Mouse (Mus musculus): ENCODE results near the gene Epb41l3. TPM values are rescaled to one million over a fixed set of nuclear protein-coding genes. Genes with fewer than 3 reads are reported as not detected.

The Epb41l3 gene
- total and polyA plus RNA-seq, 2 experiments from 2014 or later: 41.9 to 53.7 TPM

DNA sequence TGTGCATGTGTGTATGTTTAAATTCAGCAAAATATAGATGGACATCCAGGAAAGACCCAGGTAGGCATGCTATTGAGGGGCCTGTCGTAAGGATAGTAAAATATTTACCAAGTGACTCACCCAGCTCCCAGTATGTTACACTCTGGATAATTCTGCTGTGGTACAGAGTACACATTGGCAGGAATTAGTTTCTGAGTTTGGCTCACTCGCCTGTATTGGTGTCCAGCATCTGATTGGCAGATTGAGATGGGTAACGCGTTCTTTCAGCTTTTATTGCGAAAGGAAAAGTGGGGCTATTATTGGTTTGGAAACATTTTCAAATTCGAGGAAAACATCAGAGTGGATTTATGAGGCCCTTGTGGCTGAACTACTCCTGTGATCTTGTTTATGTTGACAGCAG is 145.9 kb downstream of the Epb41l3 start:
- DNase-seq (ENCODE audit: low spot score): no peak
- no peak for ATAC-seq (ENCODE audit: insufficient read depth, low read depth)
- no peaks in the 10 kb centered on the region for H3K36me3 ChIP-seq (replicated peaks; ENCODE audit: control insufficient read depth, insufficient read depth, low read length)

DNA sequence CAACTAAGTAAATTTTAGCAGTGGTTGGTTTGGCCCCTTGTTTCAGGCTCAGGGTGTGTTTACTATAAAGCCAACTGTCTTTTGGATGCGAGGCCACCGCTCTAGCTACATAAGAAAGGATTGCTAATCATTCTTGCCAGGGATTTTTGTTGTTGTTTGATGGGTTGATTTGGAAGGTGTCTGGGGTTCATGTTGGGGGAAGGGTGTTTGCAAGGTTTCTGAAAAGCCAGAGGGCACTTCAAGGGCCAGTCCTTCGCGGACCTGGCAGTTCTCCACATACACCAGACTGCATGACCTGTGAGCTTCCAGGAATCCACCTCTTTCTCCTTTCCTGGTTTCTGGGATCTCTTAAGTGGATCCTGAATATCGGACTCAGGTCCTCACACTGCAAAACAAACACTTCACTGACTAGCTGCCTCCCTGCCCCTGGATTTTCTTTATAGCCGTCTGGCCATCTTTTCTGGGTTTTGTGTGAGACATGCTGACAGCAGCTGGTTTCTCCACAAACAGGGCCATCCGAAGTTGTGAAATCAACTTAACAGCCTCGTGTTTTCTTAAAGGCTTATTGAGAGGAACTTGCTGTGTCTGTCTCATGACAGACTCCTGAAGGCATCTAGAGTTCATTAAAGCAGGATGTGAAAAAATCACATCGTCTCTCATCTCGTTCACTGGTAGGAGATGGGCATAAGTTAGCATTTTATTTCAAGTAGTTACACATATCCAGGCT is 146.6 kb downstream of the Epb41l3 start:
- H3K4me2 ChIP-seq (ENCODE audit: low read depth, low read length): no peak overlapping the region
- no peak for TF ChIP-seq CTCF (IDR thresholded peaks at IDR 0.05; ENCODE audit: low read depth)
- TF ChIP-seq EP300 (IDR thresholded peaks at IDR 0.05; ENCODE audit: low read depth): no peak
- no peak overlapping the region for H3K4me3 ChIP-seq (ENCODE audit: low read depth, low read length)
- no peak for ATAC-seq (ENCODE audit: insufficient read depth, low read depth)
- 32% methylated on average over 10 of the region's 10 CpGs for WGBS
- H3K9ac ChIP-seq (replicated peaks; ENCODE audit: low read depth, low read length): no peak overlapping the region
- DNase-seq (ENCODE audit: low spot score): peak; percentile 36
- H3K36me3 ChIP-seq (replicated peaks; ENCODE audit: control insufficient read depth, insufficient read depth, low read length): no peaks in the 10 kb centered on the region
- H3K4me1 ChIP-seq (ENCODE audit: control insufficient read depth, insufficient read depth): peaks cover 15% of the 10 kb centered on the region
- peak overlapping the region; percentile 28 for H3K27ac ChIP-seq (ENCODE audit: low read depth)
- H3K9me3 ChIP-seq (replicated peaks; ENCODE audit: control insufficient read depth, low read length): no peaks in the 10 kb centered on the region
- no peaks in the 10 kb centered on the region for H3K27me3 ChIP-seq (ENCODE audit: control insufficient read depth, insufficient read depth, low read length)

More for the DNA sequence above, 145.9 kb downstream of the Epb41l3 start:
- no peaks in the 10 kb centered on the region for H3K27me3 ChIP-seq (ENCODE audit: control insufficient read depth, insufficient read depth, low read length)
- H3K4me1 ChIP-seq (ENCODE audit: control insufficient read depth, insufficient read depth): peaks cover 10% of the 10 kb centered on the region
- no peak overlapping the region for H3K4me2 ChIP-seq (ENCODE audit: low read depth, low read length)
- H3K9me3 ChIP-seq (replicated peaks; ENCODE audit: control insufficient read depth, low read length): no peaks in the 10 kb centered on the region
- H3K9ac ChIP-seq (replicated peaks; ENCODE audit: low read depth, low read length): no peak overlapping the region
- TF ChIP-seq CTCF (IDR thresholded peaks at IDR 0.05; ENCODE audit: low read depth): no peak
- 72% methylated on average over 6 of the region's 6 CpGs for WGBS
- no peak overlapping the region for H3K27ac ChIP-seq (ENCODE audit: low read depth)
- no peak overlapping the region for H3K4me3 ChIP-seq (ENCODE audit: low read depth, low read length)

DNA sequence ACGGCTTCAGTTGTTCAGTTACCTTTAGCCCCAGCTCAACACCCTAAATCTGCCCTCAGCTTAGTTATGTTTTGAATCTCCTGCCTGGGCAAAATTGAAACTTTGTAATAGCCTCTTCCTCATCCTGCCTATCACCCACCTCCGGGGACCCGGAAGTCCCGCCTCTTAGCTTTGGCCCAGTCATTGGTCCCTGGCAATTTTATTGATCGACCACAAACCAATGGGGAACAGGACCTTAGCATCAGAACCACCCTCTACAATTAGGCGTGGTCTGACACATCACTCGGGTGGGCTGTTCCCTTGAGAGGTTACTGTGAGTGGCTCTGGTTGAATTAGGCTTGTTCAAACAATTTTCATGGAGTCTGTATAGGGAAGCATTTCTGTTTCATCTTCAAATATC is 150.5 kb downstream of the Epb41l3 start:
- TF ChIP-seq EP300 (IDR thresholded peaks at IDR 0.05; ENCODE audit: low read depth): no peak
- no peak for TF ChIP-seq CTCF (IDR thresholded peaks at IDR 0.05; ENCODE audit: low read depth)
- ATAC-seq (ENCODE audit: insufficient read depth, low read depth) (no peak), DNase-seq (ENCODE audit: low spot score) (no peak)
- H3K9me3 ChIP-seq (replicated peaks; ENCODE audit: control insufficient read depth, low read length): no peaks in the 10 kb centered on the region
- H3K4me3 ChIP-seq (ENCODE audit: low read depth, low read length): no peak overlapping the region
- H3K36me3 ChIP-seq (replicated peaks; ENCODE audit: control insufficient read depth, insufficient read depth, low read length): no peaks in the 10 kb centered on the region
- H3K9ac ChIP-seq (replicated peaks; ENCODE audit: low read depth, low read length): no peak overlapping the region
- no peaks in the 10 kb centered on the region for H3K27me3 ChIP-seq (ENCODE audit: control insufficient read depth, insufficient read depth, low read length)
- 87% methylated on average over 7 of the region's 7 CpGs for WGBS
- H3K4me2 ChIP-seq (ENCODE audit: low read depth, low read length): no peak overlapping the region
- H3K27ac ChIP-seq (ENCODE audit: low read depth): no peak overlapping the region
- H3K4me1 ChIP-seq (ENCODE audit: control insufficient read depth, insufficient read depth): peaks cover 16% of the 10 kb centered on the region

DNA sequence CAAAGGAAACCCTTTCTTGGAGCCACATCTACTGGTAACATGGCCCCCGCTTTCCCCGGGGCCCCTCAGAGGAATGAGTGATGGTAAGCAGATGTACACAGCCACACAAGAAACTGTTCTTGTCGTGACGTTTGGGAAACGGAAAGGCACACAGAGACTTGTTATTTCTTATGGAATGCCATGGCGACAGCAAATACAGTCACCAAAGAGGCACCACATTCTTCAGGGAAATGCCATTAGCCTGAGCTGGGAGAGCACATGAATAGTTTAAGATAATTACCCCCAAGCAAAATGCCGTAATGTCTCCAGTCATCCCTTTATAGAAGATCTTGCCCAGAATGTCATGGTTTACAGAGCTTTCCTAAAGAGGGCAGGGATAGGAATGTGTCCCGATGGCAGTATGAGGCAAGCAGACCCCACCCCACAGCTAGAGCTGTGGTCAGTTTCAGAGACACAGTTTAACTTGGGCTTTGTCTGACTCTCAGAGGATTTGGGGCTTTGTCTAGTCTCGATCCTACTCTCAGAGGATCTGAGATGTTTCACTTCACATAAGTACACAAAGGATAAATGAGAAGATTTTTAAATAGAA is 152.0 kb downstream of the Epb41l3 start:
- Histone ChIP-seq H3K4me1 (ENCODE audit: control insufficient read depth, insufficient read depth) (peaks cover 8% of the 10 kb centered on the region), H3K9ac (replicated peaks; ENCODE audit: low read depth, low read length) (no peak overlapping the region), H3K36me3 (replicated peaks; ENCODE audit: control insufficient read depth, insufficient read depth, low read length) (no peaks in the 10 kb centered on the region), H3K9me3 (replicated peaks; ENCODE audit: control insufficient read depth, low read length) (no peaks in the 10 kb centered on the region), H3K4me3 (ENCODE audit: low read depth, low read length) (no peak overlapping the region), H3K4me2 (ENCODE audit: low read depth, low read length) (no peak overlapping the region), H3K27me3 (ENCODE audit: control insufficient read depth, insufficient read depth, low read length) (no peaks in the 10 kb centered on the region), H3K27ac (ENCODE audit: low read depth) (0 out of 2 replicates have a peak overlapping the region, but pooled peaks have one; percentile 28)
- DNase-seq (ENCODE audit: low spot score): peak; percentile 48
- peak; percentile 56 for ATAC-seq (ENCODE audit: insufficient read depth, low read depth)
- no peak for TF ChIP-seq EP300 (IDR thresholded peaks at IDR 0.05; ENCODE audit: low read depth)
- no peak for TF ChIP-seq CTCF (IDR thresholded peaks at IDR 0.05; ENCODE audit: low read depth)
- 29% methylated on average over 9 of the region's 9 CpGs for WGBS

DNA sequence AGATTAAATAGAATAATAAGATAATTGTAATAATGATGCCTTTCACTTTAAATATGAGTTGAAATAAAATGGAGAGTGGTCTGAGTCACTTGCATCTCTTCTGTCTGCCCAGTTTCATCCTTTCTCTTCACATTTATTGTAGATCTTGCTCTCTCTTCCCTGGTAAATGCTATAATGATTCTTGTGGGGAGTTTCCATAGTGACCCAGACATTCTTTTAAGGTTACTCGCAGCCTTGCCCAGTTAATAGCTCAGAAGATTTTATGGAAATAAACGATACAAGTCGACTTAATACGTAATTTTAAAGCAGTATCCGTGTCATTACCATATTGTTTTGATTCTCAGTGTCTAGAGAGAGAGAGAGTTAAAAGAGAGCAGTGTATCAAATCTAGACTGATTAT is 154.0 kb downstream of the Epb41l3 start:
- no peak overlapping the region for H3K4me2 ChIP-seq (ENCODE audit: low read depth, low read length)

More for the DNA sequence above, 154.0 kb downstream of the Epb41l3 start:
- TF ChIP-seq CTCF (IDR thresholded peaks at IDR 0.05; ENCODE audit: low read depth) (no peak), EP300 (IDR thresholded peaks at IDR 0.05; ENCODE audit: low read depth) (no peak)
- no peaks in the 10 kb centered on the region for H3K36me3 ChIP-seq (replicated peaks; ENCODE audit: control insufficient read depth, insufficient read depth, low read length)
- H3K27me3 ChIP-seq (ENCODE audit: control insufficient read depth, insufficient read depth, low read length): no peaks in the 10 kb centered on the region
- ATAC-seq (ENCODE audit: insufficient read depth, low read depth) (no peak), DNase-seq (ENCODE audit: low spot score) (no peak)
- H3K4me1 ChIP-seq (ENCODE audit: control insufficient read depth, insufficient read depth): peaks cover 7% of the 10 kb centered on the region
- H3K9me3 ChIP-seq (replicated peaks; ENCODE audit: control insufficient read depth, low read length): no peaks in the 10 kb centered on the region
- no peak overlapping the region for H3K9ac ChIP-seq (replicated peaks; ENCODE audit: low read depth, low read length)
- 75% methylated on average over 5 of the region's 5 CpGs for WGBS
- H3K4me3 ChIP-seq (ENCODE audit: low read depth, low read length): no peak overlapping the region
- H3K27ac ChIP-seq (ENCODE audit: low read depth): no peak overlapping the region

Data from heart, postnatal 0 days (tissue).